Mouse (Mus musculus): ENCODE data around the gene 9330161L09Rik.

DNA sequence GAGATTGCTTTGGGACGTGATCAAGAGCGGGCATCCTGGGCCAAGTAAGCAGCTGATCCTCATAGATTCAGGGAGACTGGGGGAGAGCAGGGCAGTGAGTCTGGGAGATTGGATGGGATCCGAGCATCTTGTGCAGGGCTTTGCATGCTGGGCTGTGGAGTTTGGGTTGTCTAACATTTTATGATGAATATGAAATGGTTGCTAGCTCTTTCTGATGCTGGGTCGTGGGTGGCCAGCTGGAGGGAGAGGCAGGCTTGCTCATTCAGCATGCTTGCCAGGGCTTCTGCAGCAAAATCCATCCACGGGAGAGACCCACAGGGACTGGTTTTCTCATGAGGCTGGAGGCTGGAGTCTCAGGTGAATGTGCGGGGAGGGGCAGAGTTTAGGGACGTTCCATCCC, 16.5 kb downstream of the 9330161L09Rik start:
- TF ChIP-seq EP300 (IDR thresholded peaks at IDR 0.05; ENCODE audit: low read depth): no peak
- no peak for TF ChIP-seq CTCF (IDR thresholded peaks at IDR 0.05; ENCODE audit: low read depth)

All from liver, embryonic 14.5 days (tissue).